Comparison of ENCODE assay signal across 8 mouse cellular contexts in the genomic region with DNA sequence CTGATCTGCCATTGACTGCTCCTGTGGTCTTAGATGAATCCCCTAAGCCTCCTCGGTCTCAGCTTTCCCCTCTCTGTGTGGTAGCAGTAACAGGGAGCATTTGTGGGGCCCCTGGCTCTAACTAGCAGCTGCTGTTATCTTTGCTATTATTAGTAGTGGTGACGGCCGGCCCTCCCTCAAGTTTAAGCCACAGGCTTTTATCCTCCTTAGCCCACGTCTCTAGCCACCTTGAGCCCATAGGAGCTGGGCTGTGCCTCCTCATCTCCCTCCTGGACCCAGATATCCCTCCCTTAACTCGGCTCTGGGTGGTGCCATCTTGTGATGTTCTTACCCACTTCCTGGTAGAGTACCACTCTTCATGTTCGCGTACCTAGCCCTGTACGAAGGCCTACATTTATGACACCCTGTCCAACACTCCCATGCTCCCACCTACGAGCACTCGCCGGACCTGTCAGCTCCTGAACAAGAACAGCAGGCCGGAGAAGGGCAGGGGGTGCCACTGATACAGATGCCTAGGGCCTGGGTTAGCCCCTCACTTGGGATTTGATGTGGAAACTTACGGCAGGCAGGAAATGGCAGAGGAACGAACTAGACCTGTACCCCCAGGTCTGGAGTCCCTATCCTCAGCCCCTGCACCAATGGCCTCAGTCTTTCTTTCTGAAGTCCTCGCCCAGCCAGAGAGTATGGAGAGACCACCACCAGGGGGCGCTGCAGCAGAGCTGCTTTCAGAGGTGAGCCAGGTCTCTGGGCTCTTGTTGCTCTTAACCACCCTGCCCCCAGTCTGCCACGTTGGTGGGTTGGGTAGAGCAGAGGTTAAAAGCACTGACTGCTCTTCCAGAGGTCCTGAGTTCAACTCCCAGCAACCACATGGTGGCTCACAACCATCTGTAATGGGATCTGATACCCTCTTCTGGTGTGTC. TPM values are rescaled to one million over a fixed set of nuclear protein-coding genes. Genes with fewer than 3 reads are reported as not detected.
DNase-seq lines count a peak whose midpoint lies in the region; ATAC-seq and TF ChIP-seq lines count a peak whose summit lies in the region.

No protein-coding gene starts in this region.

- no peak overlapping the region for H3K4me2 ChIP-seq in forebrain, embryonic 11.5 days (ENCODE audit: low read depth, low read length, severe bottlenecking)
- no peak overlapping the region for H3K4me2 ChIP-seq in forebrain, embryonic 15.5 days (replicated peaks)
- H3K4me2 ChIP-seq in neural tube, embryonic 15.5 days, result no peak overlapping the region
- peak overlapping the region; percentile 84 for H3K4me2 ChIP-seq in liver, embryonic 14.5 days (ENCODE audit: low read depth)
- no peak overlapping the region for H3K4me2 ChIP-seq in hindbrain, embryonic 14.5 days (replicated peaks)

- H3K27me3 ChIP-seq in forebrain, embryonic 11.5 days (ENCODE audit: control insufficient read depth, insufficient read depth, low read length), result peaks cover 10% of the 10 kb centered on the region; the same call in 1 of the 2 replicates
- peaks cover 16% of the 10 kb centered on the region for H3K27me3 ChIP-seq in forebrain, embryonic 15.5 days
- peaks cover 30% of the 10 kb centered on the region for H3K27me3 ChIP-seq in neural tube, embryonic 15.5 days (replicated peaks)
- no peaks in the 10 kb centered on the region for H3K27me3 ChIP-seq in liver, embryonic 14.5 days (ENCODE audit: control insufficient read depth, insufficient read depth, low read length)
- H3K27me3 ChIP-seq in hindbrain, embryonic 14.5 days (ENCODE audit: control insufficient read depth, insufficient read depth, low read length), result peaks cover 25% of the 10 kb centered on the region

- DNase-seq in forebrain, embryonic 11.5 days (ENCODE audit: low spot score), result peak; percentile 86
- DNase-seq in neural tube, embryonic 10.5 days (ENCODE audit: extremely low spot score, low spot score), result peak; percentile 69
- DNase-seq in cerebellum, postnatal 36 days, result peak; percentile 58 to 69
- DNase-seq in liver, embryonic 14.5 days (ENCODE audit: low read depth in 3 of 3, low spot score in 3 of 3), result peak in 2 of 3 experiments; percentile 57 to 71
- DNase-seq in spleen, postnatal 10 days (ENCODE audit: low spot score in 2 of 2), result peak; percentile 67 to 87
- DNase-seq in hindbrain, embryonic 14.5 days (ENCODE audit: low spot score), result no peak

- no peaks in the 10 kb centered on the region for H3K9me3 ChIP-seq in forebrain, embryonic 11.5 days (ENCODE audit: control insufficient read depth, low read length)
- H3K9me3 ChIP-seq in forebrain, embryonic 15.5 days, result no peaks in the 10 kb centered on the region
- no peaks in the 10 kb centered on the region for H3K9me3 ChIP-seq in neural tube, embryonic 15.5 days (replicated peaks)
- H3K9me3 ChIP-seq in liver, embryonic 14.5 days (ENCODE audit: control insufficient read depth, low read length), result no peaks in the 10 kb centered on the region
- H3K9me3 ChIP-seq in hindbrain, embryonic 14.5 days (ENCODE audit: control insufficient read depth, low read length), result no peaks in the 10 kb centered on the region

- no peak overlapping the region for H3K4me3 ChIP-seq in forebrain, embryonic 11.5 days (ENCODE audit: low read depth, low read length)
- no peak overlapping the region for H3K4me3 ChIP-seq in forebrain, embryonic 15.5 days
- H3K4me3 ChIP-seq in neural tube, embryonic 15.5 days (replicated peaks), result no peak overlapping the region
- no peak overlapping the region; a peak in 1 of 4 replicates for H3K4me3 ChIP-seq in liver, embryonic 14.5 days (ENCODE audit: insufficient read depth in 1 of 2, low read depth in 2 of 2, low read length in 2 of 2)
- H3K4me3 ChIP-seq in hindbrain, embryonic 14.5 days (replicated peaks; ENCODE audit: low read length), result no peak overlapping the region

- TF ChIP-seq EP300 in liver, embryonic 14.5 days (IDR thresholded peaks at IDR 0.05; ENCODE audit: low read depth), result no peak

- H3K27ac ChIP-seq in forebrain, embryonic 11.5 days (ENCODE audit: low read depth, low read length), result no peak overlapping the region
- no peak overlapping the region for H3K27ac ChIP-seq in forebrain, embryonic 15.5 days (replicated peaks)
- no peak overlapping the region for H3K27ac ChIP-seq in neural tube, embryonic 15.5 days (replicated peaks)
- H3K27ac ChIP-seq in liver, embryonic 14.5 days, result peak overlapping the region; percentile 77
- no peak overlapping the region for H3K27ac ChIP-seq in hindbrain, embryonic 14.5 days

- H3K9ac ChIP-seq in forebrain, embryonic 11.5 days (ENCODE audit: low read length), result no peak overlapping the region
- H3K9ac ChIP-seq in forebrain, embryonic 15.5 days (replicated peaks), result no peak overlapping the region
- H3K9ac ChIP-seq in neural tube, embryonic 15.5 days (replicated peaks), result no peak overlapping the region
- H3K9ac ChIP-seq in liver, embryonic 14.5 days (replicated peaks), result peak overlapping the region; percentile 28; the same call in 1 of the 2 replicates
- H3K9ac ChIP-seq in hindbrain, embryonic 14.5 days, result no peak overlapping the region

- H3K4me1 ChIP-seq in forebrain, embryonic 11.5 days (replicated peaks; ENCODE audit: control insufficient read depth, insufficient read depth, low read length), result peaks cover 7% of the 10 kb centered on the region; the same call in 1 of the 2 replicates
- peaks cover 30% of the 10 kb centered on the region for H3K4me1 ChIP-seq in forebrain, embryonic 15.5 days
- peaks cover 32% of the 10 kb centered on the region for H3K4me1 ChIP-seq in neural tube, embryonic 15.5 days
- peaks cover 42 to 48% of the 10 kb centered on the region in 2 experiments for H3K4me1 ChIP-seq in liver, embryonic 14.5 days (replicated peaks; ENCODE audit: control insufficient read depth in 2 of 2, insufficient read depth in 2 of 2, low read length in 1 of 2)
- H3K4me1 ChIP-seq in hindbrain, embryonic 14.5 days (replicated peaks; ENCODE audit: control insufficient read depth, insufficient read depth, low read length), result peaks cover 21% of the 10 kb centered on the region

- ATAC-seq in forebrain, embryonic 11.5 days (replicated peaks; ENCODE audit: low FRiP score), result no peak
- ATAC-seq in forebrain, embryonic 15.5 days (replicated peaks), result no peak
- no peak for ATAC-seq in neural tube, embryonic 15.5 days (ENCODE audit: low FRiP score)
- ATAC-seq in liver, embryonic 14.5 days (ENCODE audit: insufficient read depth), result peak; percentile 22
- no peak for ATAC-seq in hindbrain, embryonic 14.5 days (ENCODE audit: low FRiP score)

- TF ChIP-seq CTCF in liver, embryonic 14.5 days (IDR thresholded peaks at IDR 0.05; ENCODE audit: low read depth), result peak; percentile 95

- no peaks in the 10 kb centered on the region for H3K36me3 ChIP-seq in forebrain, embryonic 11.5 days (ENCODE audit: control insufficient read depth, insufficient read depth, low read length)
- no peaks in the 10 kb centered on the region for H3K36me3 ChIP-seq in forebrain, embryonic 15.5 days
- no peaks in the 10 kb centered on the region for H3K36me3 ChIP-seq in neural tube, embryonic 15.5 days
- no peaks in the 10 kb centered on the region for H3K36me3 ChIP-seq in liver, embryonic 14.5 days (replicated peaks; ENCODE audit: control insufficient read depth, insufficient read depth, low read depth)
- no peaks in the 10 kb centered on the region for H3K36me3 ChIP-seq in hindbrain, embryonic 14.5 days (replicated peaks; ENCODE audit: control insufficient read depth, insufficient read depth)

- 74% methylated on average over 17 of the region's 17 CpGs for WGBS in forebrain, embryonic 11.5 days
- WGBS in forebrain, embryonic 15.5 days, result 76% methylated on average over 17 of the region's 17 CpGs
- 75% methylated on average over 17 of the region's 17 CpGs for WGBS in neural tube, embryonic 15.5 days
- WGBS in liver, embryonic 14.5 days (ENCODE audit: insufficient replicate concordance), result 37% methylated on average over 17 of the region's 17 CpGs
- WGBS in hindbrain, embryonic 14.5 days, result 76% methylated on average over 17 of the region's 17 CpGs

RNA-seq across cellular contexts. Expression of a gene that starts 1.5 kb away (rescaled TPM):
- polyA plus RNA-seq in forebrain, embryonic 11.5 days (2014; fragmentation: Nextera tagmentation; extraction: Ambion mirVana), result 2.5 and 2.7 TPM in 2 replicates
- 1.3 and 1.4 TPM in 2 replicates for polyA plus RNA-seq in forebrain, embryonic 15.5 days (2015; fragmentation: Nextera tagmentation; extraction: Ambion mirVana)
- polyA plus RNA-seq in neural tube, embryonic 15.5 days (2015; fragmentation: Nextera tagmentation; extraction: Ambion mirVana), result 1.4 and 4.0 TPM in 2 replicates
- polyA plus RNA-seq in liver, embryonic 14.5 days (2012; rRNA removed), result 8.3 and 11.1 TPM in 2 replicates
- polyA plus RNA-seq in liver, embryonic 14.5 days (2014; fragmentation: Nextera tagmentation; extraction: Ambion mirVana), result 3.8 and 5.2 TPM in 2 replicates
- polyA plus RNA-seq in hindbrain, embryonic 14.5 days (2014; fragmentation: Nextera tagmentation; extraction: Ambion mirVana), result 1.1 and 1.2 TPM in 2 replicates

RNA-seq across cellular contexts. Expression of a gene that starts 28.0 kb away (rescaled TPM):
- polyA plus RNA-seq in forebrain, embryonic 11.5 days (2014; fragmentation: Nextera tagmentation; extraction: Ambion mirVana), result 0.23 and 0.67 TPM in 2 replicates
- polyA plus RNA-seq in forebrain, embryonic 15.5 days (2015; fragmentation: Nextera tagmentation; extraction: Ambion mirVana), result 2.0 and 2.4 TPM in 2 replicates
- 3.1 and 3.4 TPM in 2 replicates for polyA plus RNA-seq in neural tube, embryonic 15.5 days (2015; fragmentation: Nextera tagmentation; extraction: Ambion mirVana)
- 0.11 and 0.14 TPM in 2 replicates for polyA plus RNA-seq in liver, embryonic 14.5 days (2012; rRNA removed)
- polyA plus RNA-seq in liver, embryonic 14.5 days (2014; fragmentation: Nextera tagmentation; extraction: Ambion mirVana), result 0.19 and 0.20 TPM in 2 replicates
- polyA plus RNA-seq in hindbrain, embryonic 14.5 days (2014; fragmentation: Nextera tagmentation; extraction: Ambion mirVana), result 2.8 and 3.5 TPM in 2 replicates

RNA-seq across cellular contexts. Expression of a gene that starts 28.8 kb away (rescaled TPM):
- 1.7 TPM in 2 replicates for polyA plus RNA-seq in forebrain, embryonic 11.5 days (2014; fragmentation: Nextera tagmentation; extraction: Ambion mirVana)
- polyA plus RNA-seq in forebrain, embryonic 15.5 days (2015; fragmentation: Nextera tagmentation; extraction: Ambion mirVana), result 15.8 and 16.4 TPM in 2 replicates
- 28.7 and 31.1 TPM in 2 replicates for polyA plus RNA-seq in neural tube, embryonic 15.5 days (2015; fragmentation: Nextera tagmentation; extraction: Ambion mirVana)
- 0.41 and 0.64 TPM in 2 replicates for polyA plus RNA-seq in liver, embryonic 14.5 days (2012; rRNA removed)
- 0.44 and 0.81 TPM in 2 replicates for polyA plus RNA-seq in liver, embryonic 14.5 days (2014; fragmentation: Nextera tagmentation; extraction: Ambion mirVana)
- polyA plus RNA-seq in hindbrain, embryonic 14.5 days (2014; fragmentation: Nextera tagmentation; extraction: Ambion mirVana), result 26.5 and 29.7 TPM in 2 replicates

RNA-seq across cellular contexts. Expression of a gene that starts 39.1 kb away (rescaled TPM):
- not detected in 2 replicates for polyA plus RNA-seq in forebrain, embryonic 11.5 days (2014; fragmentation: Nextera tagmentation; extraction: Ambion mirVana)
- 0.15 TPM in 1 of 2 replicates, not detected in the other for polyA plus RNA-seq in forebrain, embryonic 15.5 days (2015; fragmentation: Nextera tagmentation; extraction: Ambion mirVana)
- 0.34 and 0.49 TPM in 2 replicates for polyA plus RNA-seq in neural tube, embryonic 15.5 days (2015; fragmentation: Nextera tagmentation; extraction: Ambion mirVana)
- polyA plus RNA-seq in liver, embryonic 14.5 days (2012; rRNA removed), result not detected in 2 replicates
- not detected in 2 replicates for polyA plus RNA-seq in liver, embryonic 14.5 days (2014; fragmentation: Nextera tagmentation; extraction: Ambion mirVana)
- polyA plus RNA-seq in hindbrain, embryonic 14.5 days (2014; fragmentation: Nextera tagmentation; extraction: Ambion mirVana), result 0.15 TPM in 1 of 2 replicates, not detected in the other

RNA-seq across cellular contexts. Expression of a gene that starts 44.1 kb away (rescaled TPM):
- polyA plus RNA-seq in forebrain, embryonic 11.5 days (2014; fragmentation: Nextera tagmentation; extraction: Ambion mirVana), result 23.5 and 25.9 TPM in 2 replicates
- polyA plus RNA-seq in forebrain, embryonic 15.5 days (2015; fragmentation: Nextera tagmentation; extraction: Ambion mirVana), result 22.4 and 27.3 TPM in 2 replicates
- 19.2 and 32.4 TPM in 2 replicates for polyA plus RNA-seq in neural tube, embryonic 15.5 days (2015; fragmentation: Nextera tagmentation; extraction: Ambion mirVana)
- 33.8 and 34.0 TPM in 2 replicates for polyA plus RNA-seq in liver, embryonic 14.5 days (2012; rRNA removed)
- 25.9 and 32.3 TPM in 2 replicates for polyA plus RNA-seq in liver, embryonic 14.5 days (2014; fragmentation: Nextera tagmentation; extraction: Ambion mirVana)
- 27.5 and 28.5 TPM in 2 replicates for polyA plus RNA-seq in hindbrain, embryonic 14.5 days (2014; fragmentation: Nextera tagmentation; extraction: Ambion mirVana)
